Mouse (Mus musculus): ENCODE measurements around the gene Fance.

GRCm38 (mm10) chr17:28300850-28301249, 12.5 kb upstream of the Fance start:
- TF ChIP-seq GATA1 (IDR thresholded peaks at IDR 0.05; ENCODE audit: borderline replicate concordance, low read length) (no peak), FLI1 (IDR thresholded peaks at IDR 0.05; ENCODE audit: low read length) (no peak)

Data from megakaryocyte, embryonic 14.5 days (primary cell).